Mouse (Mus musculus) limb, embryonic 11.5 days (tissue): ENCODE data around the gene Ctsa. TPM values are rescaled to one million over a fixed set of nuclear protein-coding genes. Genes with fewer than 3 reads are reported as not detected.

ENCODE experiments used
- ATAC-seq: fragments of 200-750 bp; cut with Nextera tagmentation; 2 replicates; pipeline ENCODE4 v1.8.0; 2017; ENCODE audit warnings: low read depth; ENCODE audit not compliant: insufficient number of reproducible peaks, low FRiP score, low TSS enrichment
- DNase-seq: peaks from one replicate; pipeline ENCODE4 v3.0.0-alpha.2; 2015; ENCODE audit warnings: low spot score
- H3K27ac ChIP-seq: fragments of 300-500 bp; sonication (generic); replicated peaks from 2 replicates; pipeline ENCODE4 v1.5.1; 2014; ENCODE audit warnings: low read depth, mild to moderate bottlenecking, low read length
- H3K27me3 ChIP-seq: fragments of 300-500 bp; sonication (generic); 2 replicates; pipeline ENCODE4 v1.6.1; 2014; ENCODE audit warnings: mild to moderate bottlenecking, low read length, mixed read lengths; ENCODE audit not compliant: control insufficient read depth, insufficient read depth
- H3K36me3 ChIP-seq: fragments of 300-500 bp; sonication (generic); 2 replicates; pipeline ENCODE4 v1.6.1; 2014; ENCODE audit warnings: mild to moderate bottlenecking, low read length, moderate library complexity, mixed read lengths; ENCODE audit not compliant: control insufficient read depth, insufficient read depth
- H3K4me1 ChIP-seq: fragments of 300-500 bp; sonication (generic); 2 replicates; pipeline ENCODE4 v1.6.1; 2014; ENCODE audit warnings: low read length, mixed read lengths; ENCODE audit not compliant: control insufficient read depth, insufficient read depth
- H3K4me2 ChIP-seq: fragments of 300-500 bp; sonication (generic); 2 replicates; pipeline ENCODE4 v1.6.1; 2014; ENCODE audit warnings: low read depth, mild to moderate bottlenecking, moderate library complexity; ENCODE audit not compliant: severe bottlenecking
- H3K4me3 ChIP-seq: fragments of 300-500 bp; sonication (generic); 2 replicates; pipeline ENCODE4 v1.5.1; 2014; ENCODE audit warnings: low read depth, low read length
- H3K9ac ChIP-seq: fragments of 300-500 bp; sonication (generic); 2 replicates; pipeline ENCODE4 v1.6.1; 2014; ENCODE audit warnings: mild to moderate bottlenecking, low read length
- H3K9me3 ChIP-seq: fragments of 300-500 bp; sonication (generic); 2 replicates; pipeline ENCODE4 v1.6.1; 2016; ENCODE audit warnings: low read length; ENCODE audit not compliant: control insufficient read depth
- WGBS: fragments of 180-500 bp; shearing (Covaris S2); extraction: QIAGEN DNeasy Blood & Tissue Kit; methylation state at CpG from one replicate; pipeline ENCODE4 v1.1.7; 2014; 5-methylcytosine and 5-hydroxymethylcytosine counted together
- polyA plus RNA-seq: library from polyadenylated mRNA; unstranded; fragments of >200 nt; fragmentation: Nextera tagmentation; extraction: Ambion mirVana; gene quantifications from 2 replicates; pipeline ENCODE4 v1.2.1, GENCODE M21; 2014

Ctsa gene
- polyA plus RNA-seq, 1 experiment from 2014 or later, result 95.8 TPM

DNA sequence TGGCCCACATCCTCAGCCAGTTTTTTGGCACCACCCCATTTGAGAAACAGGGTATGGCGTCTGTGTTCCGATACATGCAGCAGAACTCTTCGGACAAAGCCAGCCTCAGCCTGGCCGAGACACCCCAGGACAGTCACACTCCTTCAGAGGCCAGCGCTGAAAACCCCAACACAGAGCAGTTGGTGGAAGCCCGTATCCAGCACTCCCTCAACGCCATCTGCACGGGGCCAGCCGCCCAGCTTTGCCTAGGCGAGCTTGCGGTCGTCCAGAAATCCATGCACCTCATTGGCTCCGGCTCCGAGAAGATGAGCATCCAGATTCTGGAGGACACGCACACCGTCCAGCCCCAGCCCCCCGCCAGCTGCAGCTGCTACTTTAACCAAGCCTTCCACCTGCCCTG is 7.2 kb upstream of the Ctsa start:
- H3K27me3 ChIP-seq, result no peaks in the 10 kb centered on the region
- H3K4me1 ChIP-seq, result 0 out of 2 replicates have a peak, but pooled peaks cover 2% of the 10 kb centered on the region
- no peak overlapping the region for H3K9ac ChIP-seq
- ATAC-seq (no peak), DNase-seq (no peak)
- WGBS, result 94% methylated on average over 17 of the region's 17 CpGs
- no peak overlapping the region for H3K4me3 ChIP-seq
- H3K36me3 ChIP-seq, result peaks cover 15% of the 10 kb centered on the region; the same call in 1 of the 2 replicates
- H3K27ac ChIP-seq, result no peak overlapping the region
- H3K4me2 ChIP-seq, result no peak overlapping the region
- H3K9me3 ChIP-seq, result no peaks in the 10 kb centered on the region

DNA sequence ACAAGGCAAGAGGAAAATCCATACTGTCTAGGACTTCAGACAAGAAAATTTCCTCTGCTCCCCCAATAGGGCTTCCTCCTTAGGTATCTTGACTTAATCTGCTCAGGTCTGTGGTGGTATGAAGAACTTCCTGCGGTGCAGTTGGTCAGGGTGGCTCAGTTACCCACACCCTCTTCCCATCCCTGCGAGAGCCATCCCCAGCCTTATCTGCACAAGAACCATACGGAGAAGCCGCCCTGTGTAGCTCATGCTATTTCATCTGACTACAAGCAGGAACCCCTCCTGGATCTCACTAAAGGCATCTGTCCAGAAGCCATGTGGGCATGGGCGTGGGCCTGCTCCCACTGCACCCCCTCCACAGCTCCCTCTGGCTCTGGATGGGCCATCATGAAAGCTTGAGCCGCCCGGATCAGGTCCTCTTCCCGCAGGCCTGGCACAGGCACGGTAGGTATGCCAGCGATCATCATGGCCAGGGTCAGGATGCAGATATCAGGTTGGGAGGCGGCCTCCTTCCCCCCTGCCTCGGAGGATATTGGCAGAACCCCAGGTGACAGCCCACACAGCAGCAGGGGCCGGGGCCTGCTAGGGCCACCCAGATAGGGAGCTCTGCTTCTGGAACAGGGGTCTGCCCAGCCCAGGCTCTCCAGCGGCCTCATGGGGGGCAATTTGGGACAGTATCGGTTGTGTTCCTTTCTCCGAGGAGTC is 5.4 kb upstream of the Ctsa start:
- no peak overlapping the region for H3K4me2 ChIP-seq
- WGBS, result 92% methylated on average over 16 of the region's 16 CpGs
- no peak overlapping the region for H3K4me3 ChIP-seq
- H3K27ac ChIP-seq, result no peak overlapping the region
- H3K36me3 ChIP-seq, result peaks cover 14% of the 10 kb centered on the region; the same call in 1 of the 2 replicates
- no peak for DNase-seq
- H3K9ac ChIP-seq, result no peak overlapping the region
- H3K27me3 ChIP-seq, result no peaks in the 10 kb centered on the region
- H3K4me1 ChIP-seq, result 0 out of 2 replicates have a peak, but pooled peaks cover 2% of the 10 kb centered on the region
- H3K9me3 ChIP-seq, result no peaks in the 10 kb centered on the region
- ATAC-seq, result no peak

DNA sequence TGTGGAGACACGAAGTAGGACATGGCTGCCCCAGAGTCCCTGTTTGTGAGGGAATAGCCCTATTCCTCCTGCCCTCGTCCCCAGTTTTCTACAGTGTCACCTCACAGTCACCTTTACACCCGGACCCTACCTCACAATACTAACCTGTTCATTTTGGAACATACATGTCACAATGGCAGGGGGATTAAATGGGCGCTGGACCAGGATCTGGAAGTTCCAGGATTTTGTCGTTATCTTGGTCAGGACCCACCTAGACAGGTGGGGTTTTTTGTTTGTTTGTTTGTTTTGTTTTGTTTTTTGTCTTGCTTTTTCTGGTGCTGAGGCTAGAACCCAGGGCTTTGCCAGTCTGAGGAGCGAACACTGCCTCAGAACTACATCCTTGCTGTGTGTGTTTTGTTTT is 4.2 kb upstream of the Ctsa start, which contains the start of gene Spata25:
TSS of gene Spata25 (minus strand) at position 101 of the 400 bp plus-strand sequence.
- no peak within 1 kb of the TSS for H3K4me3 ChIP-seq
- no peak within 1 kb of the TSS for H3K9ac ChIP-seq
- 0 out of 2 replicates have a peak, but pooled peaks cover 2% of the 10 kb centered on the region for H3K4me1 ChIP-seq
- DNase-seq, result no peak
- no peaks in the 10 kb centered on the region for H3K27me3 ChIP-seq
- ATAC-seq, result no peak
- H3K9me3 ChIP-seq, result no peaks in the 10 kb centered on the region
- no peak within 1 kb of the TSS for H3K27ac ChIP-seq
- no peak within 1 kb of the TSS for H3K4me2 ChIP-seq
- H3K36me3 ChIP-seq, result peaks cover 14% of the 10 kb centered on the region; the same call in 1 of the 2 replicates
- 86% methylated on average over 6 of the region's 6 CpGs for WGBS

DNA sequence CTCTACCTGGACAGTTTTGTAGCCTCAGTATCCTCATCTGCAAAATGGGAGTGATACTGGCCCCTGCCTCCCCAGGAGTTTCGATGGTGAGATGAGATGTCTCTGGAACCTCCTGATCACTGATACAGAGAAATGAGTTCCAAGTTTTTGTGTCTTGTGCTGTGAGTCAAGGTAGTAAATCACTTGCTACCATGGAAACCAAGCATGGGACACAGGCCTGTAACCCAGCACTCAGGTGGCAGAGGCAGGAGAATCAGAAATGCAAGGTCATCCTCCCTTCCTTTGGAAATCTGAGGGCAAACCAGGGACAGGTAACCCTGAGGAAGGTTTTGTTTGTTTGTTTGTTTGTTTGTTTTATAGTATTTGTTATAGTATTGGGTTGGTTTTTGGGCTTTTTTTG is 3.6 kb upstream of the Ctsa start:
- Histone ChIP-seq H3K36me3 (peaks cover 14% of the 10 kb centered on the region; the same call in 1 of the 2 replicates), H3K9me3 (no peaks in the 10 kb centered on the region), H3K4me3 (no peak overlapping the region), H3K4me1 (peaks cover 2% of the 10 kb centered on the region), H3K4me2 (no peak overlapping the region), H3K27ac (no peak overlapping the region), H3K27me3 (no peaks in the 10 kb centered on the region), H3K9ac (no peak overlapping the region)
- no peak for ATAC-seq
- WGBS, result 97% methylated on average over 1 of the region's 1 CpGs
- no peak for DNase-seq

DNA sequence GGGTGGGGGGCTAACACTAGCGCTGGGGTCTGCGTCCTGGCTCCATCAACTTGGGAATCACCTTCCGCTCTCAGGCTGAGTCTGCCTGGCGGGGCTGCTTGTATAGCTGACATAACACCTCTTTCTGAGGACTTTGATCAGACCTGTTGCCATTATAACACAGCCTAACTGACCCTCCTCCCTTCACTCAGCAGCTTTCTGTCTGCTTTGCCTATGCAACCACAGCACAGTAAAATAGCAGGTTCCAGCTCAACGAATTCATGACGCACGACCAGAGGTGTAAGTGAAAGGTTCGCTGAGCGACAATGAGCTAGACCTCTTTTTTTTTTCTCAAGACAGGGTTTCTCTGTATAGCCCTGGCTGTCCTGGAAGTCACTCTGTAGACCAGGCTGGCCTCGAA is 1.6 kb upstream of the Ctsa start:
- Histone ChIP-seq H3K27ac (no peak overlapping the region), H3K9ac (no peak overlapping the region), H3K36me3 (peaks cover 8% of the 10 kb centered on the region; the same call in 1 of the 2 replicates), H3K4me2 (no peak overlapping the region), H3K9me3 (no peaks in the 10 kb centered on the region), H3K4me3 (no peak overlapping the region), H3K27me3 (no peaks in the 10 kb centered on the region), H3K4me1 (peaks cover 8% of the 10 kb centered on the region)
- WGBS, result 82% methylated on average over 10 of the region's 10 CpGs
- no peak for ATAC-seq
- no peak for DNase-seq

DNA sequence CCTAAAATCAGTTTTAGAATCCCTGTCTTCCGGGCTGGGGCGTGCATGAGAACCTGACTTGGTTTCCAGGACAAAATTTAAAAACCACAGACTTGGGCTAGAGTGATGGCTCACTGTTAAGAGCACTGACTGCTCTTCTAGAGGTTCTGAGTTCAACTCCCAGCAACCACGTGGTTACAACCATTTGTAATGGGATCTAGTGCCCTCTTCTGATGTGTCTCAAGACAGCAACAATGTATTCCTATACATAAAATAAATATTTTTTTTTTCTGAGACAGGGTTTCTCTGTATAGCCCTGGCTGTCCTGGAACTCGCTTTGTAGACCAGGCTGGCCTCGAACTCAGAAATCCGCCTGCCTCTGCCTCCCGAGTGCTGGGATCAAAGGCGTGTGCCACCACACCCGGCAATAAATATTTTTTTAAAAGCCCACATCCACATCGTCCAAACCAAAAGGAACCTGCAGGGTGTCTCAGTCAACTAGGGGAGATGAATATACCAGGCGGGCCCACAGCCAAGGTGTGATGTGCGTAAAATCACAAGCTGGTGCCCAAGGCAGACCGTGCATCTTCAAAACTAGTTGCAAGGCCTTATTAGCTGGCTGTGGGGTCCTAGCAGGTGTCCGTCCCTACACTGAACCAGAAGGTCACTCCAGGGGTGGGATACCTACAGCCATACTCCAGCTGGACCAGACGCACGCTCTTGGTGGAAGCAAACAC is 483 bp upstream of the Ctsa start:
- Histone ChIP-seq H3K27me3 (no peaks in the 10 kb centered on the region), H3K27ac (no peak overlapping the region), H3K4me2 (peak overlapping the region; percentile 99), H3K36me3 (peaks cover 3% of the 10 kb centered on the region; the same call in 1 of the 2 replicates), H3K9ac (peak overlapping the region; percentile 85; the same call in 1 of the 2 replicates), H3K4me1 (peaks cover 8% of the 10 kb centered on the region), H3K9me3 (no peaks in the 10 kb centered on the region), H3K4me3 (peak overlapping the region; percentile 67)
- WGBS, result 67% methylated on average over 16 of the region's 16 CpGs
- ATAC-seq (no peak), DNase-seq (no peak)

DNA sequence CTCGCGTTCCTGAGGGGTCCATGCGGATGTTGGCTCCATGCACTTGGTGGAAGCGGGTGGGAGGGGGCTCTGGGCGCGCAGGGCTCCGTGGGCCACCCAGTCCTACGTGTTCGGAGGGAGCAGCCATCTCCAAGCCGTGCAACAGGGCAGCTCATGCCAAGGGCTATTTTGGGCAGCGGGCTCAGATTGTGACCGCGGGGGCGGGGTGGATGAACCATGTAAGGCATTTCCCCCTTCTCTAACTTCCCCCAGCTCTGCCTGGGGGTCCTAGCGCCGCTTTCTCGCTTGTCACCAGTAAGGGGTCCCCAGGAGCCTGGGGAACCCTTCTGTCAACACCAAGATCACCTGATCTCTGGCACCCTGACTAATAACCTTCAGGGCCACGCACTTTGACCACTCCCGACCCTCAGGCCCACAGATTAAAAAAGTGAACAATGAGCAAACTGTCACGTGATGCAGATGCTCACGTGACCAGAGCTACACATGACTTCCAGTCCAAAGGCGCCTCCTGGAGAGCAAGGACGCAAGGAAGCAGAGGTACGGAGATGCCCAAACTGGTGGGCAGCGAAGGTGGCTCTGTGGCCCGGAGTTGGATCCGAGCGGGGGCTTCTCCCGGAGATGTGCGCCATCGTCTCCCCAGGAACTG is 764 bp downstream of the Ctsa start, which contains the start of gene Neurl2:
TSS of gene Neurl2 (minus strand) at position 143 of the 646 bp plus-strand sequence.
- DNase-seq (peak; percentile 98), ATAC-seq (peak; percentile 51; the same call in 1 of the 2 replicates)
- peak within 1 kb of the TSS; percentile 67 for H3K4me3 ChIP-seq
- H3K27me3 ChIP-seq, result no peaks in the 10 kb centered on the region
- H3K36me3 ChIP-seq, result peaks cover 3% of the 10 kb centered on the region; the same call in 1 of the 2 replicates
- WGBS, result under 1% methylated on average over 31 of the region's 31 CpGs
- H3K4me2 ChIP-seq, result peak within 1 kb of the TSS; percentile 99
- H3K4me1 ChIP-seq, result peaks cover 8% of the 10 kb centered on the region
- H3K9me3 ChIP-seq, result no peaks in the 10 kb centered on the region
- H3K27ac ChIP-seq, result 0 out of 2 replicates have a peak within 1 kb of the TSS, but pooled peaks have one; percentile 36
- peak within 1 kb of the TSS; percentile 85 for H3K9ac ChIP-seq

DNA sequence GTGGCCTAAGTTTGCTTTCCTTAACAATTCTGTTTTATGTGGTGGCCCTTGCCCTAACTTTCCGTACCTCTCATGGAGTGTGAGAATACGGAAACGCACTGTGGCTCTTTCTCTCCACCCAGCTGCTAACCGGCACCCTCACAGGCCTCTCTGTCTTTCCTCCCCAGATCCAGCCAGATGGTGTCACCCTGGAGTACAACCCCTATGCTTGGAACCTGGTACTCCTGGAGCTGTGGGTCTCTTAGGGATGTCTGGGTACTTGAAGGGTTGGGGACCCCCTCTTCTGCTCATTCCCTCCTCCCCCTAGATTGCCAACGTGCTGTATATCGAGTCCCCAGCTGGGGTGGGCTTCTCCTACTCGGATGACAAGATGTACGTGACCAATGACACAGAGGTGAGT is 1.9 kb downstream of the Ctsa start:
- no peak for DNase-seq
- Histone ChIP-seq H3K9ac (peak overlapping the region; percentile 85; the same call in 1 of the 2 replicates), H3K27ac (no peak overlapping the region), H3K4me3 (peak overlapping the region; percentile 67), H3K4me1 (peaks cover 8% of the 10 kb centered on the region), H3K36me3 (peaks cover 9% of the 10 kb centered on the region), H3K4me2 (peak overlapping the region; percentile 99), H3K27me3 (no peaks in the 10 kb centered on the region), H3K9me3 (no peaks in the 10 kb centered on the region)
- WGBS, result 50% methylated on average over 8 of the region's 8 CpGs
- no peak for ATAC-seq
